Comparison of ENCODE assay signal across 9 mouse cellular contexts in the genomic region with DNA sequence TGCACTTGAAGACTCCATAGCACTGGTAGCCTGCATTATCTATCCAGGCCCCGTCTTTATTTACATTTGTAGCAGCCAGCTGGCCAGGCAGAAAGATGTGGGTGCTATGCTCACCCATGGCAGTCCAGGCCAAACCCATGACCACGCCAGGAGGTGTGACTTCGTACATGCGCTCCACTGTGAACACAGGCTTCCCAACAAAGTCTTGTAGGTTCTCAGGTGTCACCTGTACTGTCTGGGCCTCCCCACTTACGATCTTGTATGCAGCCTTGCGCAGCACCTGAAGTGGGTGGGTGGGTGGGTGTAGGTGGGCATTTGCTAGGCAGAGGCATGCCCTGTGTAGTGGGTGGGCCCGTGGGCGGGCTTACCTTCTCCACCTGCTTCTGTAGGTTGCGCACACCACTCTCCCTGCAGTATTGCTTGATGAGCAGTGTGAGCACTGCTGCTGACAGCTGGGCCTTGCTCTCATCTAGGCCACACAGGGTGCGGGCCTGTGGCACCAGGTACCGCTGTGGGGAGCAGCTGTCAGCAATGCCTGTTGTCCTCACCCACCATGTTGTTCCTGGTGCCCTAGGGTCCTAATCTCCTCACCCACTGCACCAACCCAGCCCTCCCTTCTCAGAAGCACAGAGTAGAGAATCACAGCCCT. TPM values are rescaled to one million over a fixed set of nuclear protein-coding genes. Genes with fewer than 3 reads are reported as not detected.
DNase-seq lines count a peak whose midpoint lies in the region; ATAC-seq and TF ChIP-seq lines count a peak whose summit lies in the region.
"Had no signal": no experiment of that assay in that cellular context is flagged by ENCODE, and none has a peak within 500 bp of the region (broad histone marks: within the 10 kb centered on the region; RNA-seq: fewer than 3 reads in every experiment).

No protein-coding gene starts in this region.

- 86% methylated on average over 11 of the region's 11 CpGs for WGBS in forebrain, postnatal 0 days
- 69% methylated on average over 11 of the region's 11 CpGs for WGBS in liver, embryonic 13.5 days (ENCODE audit: insufficient replicate concordance)

- no peaks in the 10 kb centered on the region for H3K9me3 ChIP-seq in erythroblast, embryonic 14.5 days (ENCODE audit: control insufficient read depth, low read length)
- no peaks in the 10 kb centered on the region for H3K9me3 ChIP-seq in E14TG2a.4 (ENCODE audit: low read length)
- no peaks in the 10 kb centered on the region for H3K9me3 ChIP-seq in forebrain, postnatal 0 days (ENCODE audit: low read length)
- H3K9me3 ChIP-seq in liver, embryonic 13.5 days (replicated peaks), result no peaks in the 10 kb centered on the region

- peak overlapping the region; percentile 53; the same call in 1 of the 2 replicates for H3K4me2 ChIP-seq in forebrain, postnatal 0 days (ENCODE audit: low read depth)
- H3K4me2 ChIP-seq in liver, embryonic 13.5 days, result peak overlapping the region; percentile 93

- peaks cover 67% of the 10 kb centered on the region for H3K36me3 ChIP-seq in erythroblast, embryonic 14.5 days (ENCODE audit: control insufficient read depth)
- H3K36me3 ChIP-seq in E14TG2a.4 (ENCODE audit: insufficient read depth, low read length), result peaks cover 67% of the 10 kb centered on the region
- peaks cover 55% of the 10 kb centered on the region for H3K36me3 ChIP-seq in forebrain, postnatal 0 days (ENCODE audit: insufficient read depth)
- H3K36me3 ChIP-seq in liver, embryonic 13.5 days, result peaks cover 64% of the 10 kb centered on the region

- no peak for ATAC-seq in erythroblast, adult 5-6 weeks (replicated peaks; ENCODE audit: low FRiP score, poor library complexity, severe bottlenecking)
- ATAC-seq in forebrain, postnatal 0 days, result no peak
- ATAC-seq in liver, embryonic 13.5 days (ENCODE audit: low read depth), result no peak
- ATAC-seq in monocyte, adult 5-6 weeks (replicated peaks; ENCODE audit: insufficient number of reproducible peaks, low FRiP score, low TSS enrichment, poor library complexity, severe bottlenecking), result no peak

- H3K9ac ChIP-seq in forebrain, postnatal 0 days, result no peak overlapping the region
- peak overlapping the region; percentile 89 for H3K9ac ChIP-seq in liver, embryonic 13.5 days

- no peak for DNase-seq in forebrain, postnatal 0 days
- DNase-seq in liver, embryonic 13.5 days, result no peak
- no peak for DNase-seq in layer of hippocampus, adult 9-11 months
- DNase-seq in testis, postnatal 10 days (ENCODE audit: low spot score), result no peak

- no peak for TF ChIP-seq CTCF in E14TG2a.4 (conservative IDR thresholded peaks at IDR 0.05; ENCODE audit: low read length)
- no peak for TF ChIP-seq CTCF in forebrain, postnatal 0 days (IDR thresholded peaks at IDR 0.05; ENCODE audit: low read depth)

- peaks cover 63% of the 10 kb centered on the region for H3K4me1 ChIP-seq in erythroblast, embryonic 14.5 days (ENCODE audit: control insufficient read depth)
- peaks cover 69% of the 10 kb centered on the region for H3K4me1 ChIP-seq in E14TG2a.4 (replicated peaks; ENCODE audit: low read depth, low read length)
- peaks cover 7% of the 10 kb centered on the region for H3K4me1 ChIP-seq in forebrain, postnatal 0 days (ENCODE audit: insufficient read depth)
- peaks cover 60% of the 10 kb centered on the region for H3K4me1 ChIP-seq in liver, embryonic 13.5 days (replicated peaks)

- H3K27ac ChIP-seq in forebrain, postnatal 0 days (ENCODE audit: low read depth, low read length), result no peak overlapping the region
- H3K27ac ChIP-seq in liver, embryonic 13.5 days, result no peak overlapping the region
- H3K27ac ChIP-seq: heart, adult 2 months had no signal

- peak overlapping the region; percentile 77 for H3K4me3 ChIP-seq in erythroblast, embryonic 14.5 days (replicated peaks)
- peak overlapping the region; percentile 91 for H3K4me3 ChIP-seq in E14TG2a.4 (replicated peaks; ENCODE audit: low read length)
- H3K4me3 ChIP-seq in forebrain, postnatal 0 days (ENCODE audit: low read depth, low read length), result no peak overlapping the region
- H3K4me3 ChIP-seq in liver, embryonic 13.5 days (replicated peaks), result peak overlapping the region; percentile 77

- no peaks in the 10 kb centered on the region for H3K27me3 ChIP-seq in erythroblast, embryonic 14.5 days (ENCODE audit: control insufficient read depth)
- no peaks in the 10 kb centered on the region for H3K27me3 ChIP-seq in E14TG2a.4 (ENCODE audit: insufficient read depth, low read length)
- no peaks in the 10 kb centered on the region for H3K27me3 ChIP-seq in forebrain, postnatal 0 days (ENCODE audit: insufficient read depth, low read length)
- no peaks in the 10 kb centered on the region for H3K27me3 ChIP-seq in liver, embryonic 13.5 days

RNA-seq across cellular contexts. Expression of a gene that starts 2.0 kb away (rescaled TPM):
- 810 and 1,011 TPM in 2 replicates for polyA plus RNA-seq in erythroblast, embryonic 14.5 days (2012)
- total RNA-seq in erythroblast, adult 5-6 weeks (2015; ENCODE audit: low replicate concordance), result 298 and 319 TPM in 2 replicates
- total RNA-seq in erythroblast, adult 5-6 weeks (2017; ENCODE audit: low replicate concordance), result 323 TPM in 2 replicates
- total RNA-seq in forebrain, postnatal 0 days (2014; rRNA removed), result 807 and 1,399 TPM in 2 replicates
- 1,145 and 1,575 TPM in 2 replicates for polyA plus RNA-seq in forebrain, postnatal 0 days (2015; fragmentation: Nextera tagmentation; extraction: Ambion mirVana)
- polyA plus RNA-seq in liver, embryonic 13.5 days (2015; fragmentation: Nextera tagmentation; extraction: Ambion mirVana), result 1,217 and 1,404 TPM in 2 replicates
- total RNA-seq in monocyte, adult 5-6 weeks (2017), result 1,204 to 1,236 TPM (median 1,232 TPM) in 3 replicates

RNA-seq across cellular contexts. Expression of a gene that starts 5.7 kb away (rescaled TPM):
- 21.4 and 25.5 TPM in 2 replicates for polyA plus RNA-seq in erythroblast, embryonic 14.5 days (2012)
- 16.3 and 18.6 TPM in 2 replicates for total RNA-seq in erythroblast, adult 5-6 weeks (2015; ENCODE audit: low replicate concordance)
- total RNA-seq in erythroblast, adult 5-6 weeks (2017; ENCODE audit: low replicate concordance), result 16.2 and 50.3 TPM in 2 replicates
- total RNA-seq in forebrain, postnatal 0 days (2014; rRNA removed), result 66.0 and 124 TPM in 2 replicates
- polyA plus RNA-seq in forebrain, postnatal 0 days (2015; fragmentation: Nextera tagmentation; extraction: Ambion mirVana), result 208 and 263 TPM in 2 replicates
- polyA plus RNA-seq in liver, embryonic 13.5 days (2015; fragmentation: Nextera tagmentation; extraction: Ambion mirVana), result 157 and 167 TPM in 2 replicates
- total RNA-seq in monocyte, adult 5-6 weeks (2017), result 37.8 to 85.8 TPM (median 43.7 TPM) in 3 replicates

RNA-seq across cellular contexts. Expression of a gene that starts 11.4 kb away (rescaled TPM):
- 6.7 TPM in 2 replicates for polyA plus RNA-seq in erythroblast, embryonic 14.5 days (2012)
- total RNA-seq in erythroblast, adult 5-6 weeks (2015; ENCODE audit: low replicate concordance), result 4.2 and 5.0 TPM in 2 replicates
- 13.0 and 13.5 TPM in 2 replicates for total RNA-seq in erythroblast, adult 5-6 weeks (2017; ENCODE audit: low replicate concordance)
- total RNA-seq in forebrain, postnatal 0 days (2014; rRNA removed), result 64.9 and 76.3 TPM in 2 replicates
- 34.2 and 38.2 TPM in 2 replicates for polyA plus RNA-seq in forebrain, postnatal 0 days (2015; fragmentation: Nextera tagmentation; extraction: Ambion mirVana)
- polyA plus RNA-seq in liver, embryonic 13.5 days (2015; fragmentation: Nextera tagmentation; extraction: Ambion mirVana), result 41.0 and 42.2 TPM in 2 replicates
- 33.2 to 46.1 TPM (median 34.8 TPM) in 3 replicates for total RNA-seq in monocyte, adult 5-6 weeks (2017)

RNA-seq across cellular contexts. Expression of a gene that starts 12.7 kb away (rescaled TPM):
- polyA plus RNA-seq in erythroblast, embryonic 14.5 days (2012), result not detected in 2 replicates
- not detected in 2 replicates for total RNA-seq in erythroblast, adult 5-6 weeks (2015; ENCODE audit: low replicate concordance)
- not detected in 2 replicates for total RNA-seq in erythroblast, adult 5-6 weeks (2017; ENCODE audit: low replicate concordance)
- total RNA-seq in forebrain, postnatal 0 days (2014; rRNA removed), result 0.81 and 1.5 TPM in 2 replicates
- 0.94 and 1.2 TPM in 2 replicates for polyA plus RNA-seq in forebrain, postnatal 0 days (2015; fragmentation: Nextera tagmentation; extraction: Ambion mirVana)
- 0.37 and 0.64 TPM in 2 replicates for polyA plus RNA-seq in liver, embryonic 13.5 days (2015; fragmentation: Nextera tagmentation; extraction: Ambion mirVana)
- total RNA-seq in monocyte, adult 5-6 weeks (2017), result 0.38 to 1.7 TPM in 2 of 3 replicates, not detected in the other
- total RNA-seq: heart, adult 2 months had no signal

RNA-seq across cellular contexts. Expression of a gene that starts 30.6 kb away (rescaled TPM):
- polyA plus RNA-seq in erythroblast, embryonic 14.5 days (2012), result 27.9 and 29.6 TPM in 2 replicates
- total RNA-seq in erythroblast, adult 5-6 weeks (2015; ENCODE audit: low replicate concordance), result 36.9 and 61.2 TPM in 2 replicates
- total RNA-seq in erythroblast, adult 5-6 weeks (2017; ENCODE audit: low replicate concordance), result 116 and 186 TPM in 2 replicates
- 56.0 and 71.7 TPM in 2 replicates for total RNA-seq in forebrain, postnatal 0 days (2014; rRNA removed)
- 61.8 and 82.8 TPM in 2 replicates for polyA plus RNA-seq in forebrain, postnatal 0 days (2015; fragmentation: Nextera tagmentation; extraction: Ambion mirVana)
- polyA plus RNA-seq in liver, embryonic 13.5 days (2015; fragmentation: Nextera tagmentation; extraction: Ambion mirVana), result 44.4 and 59.7 TPM in 2 replicates
- 126 to 218 TPM (median 173 TPM) in 3 replicates for total RNA-seq in monocyte, adult 5-6 weeks (2017)
